Mouse (Mus musculus): ENCODE measurements around the gene Plp1. TPM values are rescaled to one million over a fixed set of nuclear protein-coding genes. Genes with fewer than 3 reads are reported as not detected.

Gene Plp1
- polyA plus RNA-seq (2014; fragmentation: Nextera tagmentation; extraction: Ambion mirVana): 5.5 and 6.5 TPM in 2 replicates

DNA sequence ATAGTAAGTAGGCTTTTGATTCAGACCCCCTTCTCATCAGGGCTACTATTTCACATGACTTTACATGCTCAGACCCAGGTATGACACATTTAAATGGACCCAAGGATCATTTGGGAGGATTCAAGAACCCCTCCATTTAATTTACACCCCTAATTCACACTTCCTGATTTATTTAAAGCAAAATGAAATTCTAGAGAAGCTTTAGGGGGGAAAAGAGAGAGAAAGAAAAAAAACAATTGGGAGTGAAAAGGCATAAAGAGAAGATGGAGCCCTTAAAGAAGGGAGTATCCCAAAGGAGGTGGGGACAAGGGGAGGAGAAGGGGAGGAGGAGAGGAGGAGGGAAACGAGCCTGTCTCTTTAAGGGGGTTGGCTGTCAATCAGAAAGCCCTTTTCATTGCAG is at the start of gene Plp1:
Gene Plp1 (plus strand): TSS at position 301 of the 400 bp plus-strand sequence.
- no peaks in the 10 kb centered on the region for H3K9me3 ChIP-seq (ENCODE audit: control insufficient read depth, low read depth, low read length)
- H3K27me3 ChIP-seq (ENCODE audit: control insufficient read depth, insufficient read depth, low read length): no peaks in the 10 kb centered on the region
- H3K4me3 ChIP-seq (ENCODE audit: low read depth, low read length): no peak within 1 kb of the TSS
- no peak within 1 kb of the TSS for H3K4me2 ChIP-seq (replicated peaks; ENCODE audit: low read depth, low read length)
- no peak within 1 kb of the TSS for H3K9ac ChIP-seq (replicated peaks; ENCODE audit: low read depth, low read length)
- no peaks in the 10 kb centered on the region for H3K4me1 ChIP-seq (ENCODE audit: control insufficient read depth, insufficient read depth, low read length)
- no peaks in the 10 kb centered on the region for H3K36me3 ChIP-seq (ENCODE audit: control insufficient read depth, insufficient read depth, low read length)
- no peak for ATAC-seq (ENCODE audit: insufficient number of reproducible peaks, insufficient read depth, low FRiP score, low read depth)
- WGBS: 50% methylated on average over 1 of the region's 1 CpGs
- H3K27ac ChIP-seq (ENCODE audit: low read length): no peak within 1 kb of the TSS

DNA sequence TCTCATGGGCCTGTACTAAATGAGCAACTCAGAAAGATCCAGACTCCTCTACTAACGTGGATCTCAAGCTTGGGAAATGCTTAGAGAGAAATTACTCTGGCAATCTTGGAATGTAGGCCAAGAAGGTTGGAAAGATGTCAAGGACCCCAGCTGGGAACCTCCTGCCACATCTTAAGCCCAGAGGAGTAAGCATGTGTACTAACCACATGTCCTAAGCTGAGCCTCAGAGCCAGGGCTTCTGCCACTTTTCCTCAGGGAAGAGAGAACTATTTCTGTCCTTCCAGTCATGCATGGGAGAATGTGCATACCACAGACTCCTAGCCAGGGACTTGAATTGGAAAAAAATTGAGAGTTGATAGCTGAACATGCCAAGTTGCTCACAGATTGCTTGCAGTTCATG is 49.4 kb upstream of the Plp1 start:
- no peak overlapping the region for H3K9ac ChIP-seq (replicated peaks; ENCODE audit: low read depth, low read length)
- no peak overlapping the region for H3K27ac ChIP-seq (ENCODE audit: low read length)
- H3K4me3 ChIP-seq (ENCODE audit: low read depth, low read length): no peak overlapping the region
- no peaks in the 10 kb centered on the region for H3K27me3 ChIP-seq (ENCODE audit: control insufficient read depth, insufficient read depth, low read length)
- WGBS: 79% methylated on average over 1 of the region's 1 CpGs
- H3K9me3 ChIP-seq (ENCODE audit: control insufficient read depth, low read depth, low read length): no peaks in the 10 kb centered on the region
- no peaks in the 10 kb centered on the region for H3K36me3 ChIP-seq (ENCODE audit: control insufficient read depth, insufficient read depth, low read length)
- no peaks in the 10 kb centered on the region for H3K4me1 ChIP-seq (ENCODE audit: control insufficient read depth, insufficient read depth, low read length)
- no peak overlapping the region for H3K4me2 ChIP-seq (replicated peaks; ENCODE audit: low read depth, low read length)
- ATAC-seq (ENCODE audit: insufficient number of reproducible peaks, insufficient read depth, low FRiP score, low read depth): no peak

DNA sequence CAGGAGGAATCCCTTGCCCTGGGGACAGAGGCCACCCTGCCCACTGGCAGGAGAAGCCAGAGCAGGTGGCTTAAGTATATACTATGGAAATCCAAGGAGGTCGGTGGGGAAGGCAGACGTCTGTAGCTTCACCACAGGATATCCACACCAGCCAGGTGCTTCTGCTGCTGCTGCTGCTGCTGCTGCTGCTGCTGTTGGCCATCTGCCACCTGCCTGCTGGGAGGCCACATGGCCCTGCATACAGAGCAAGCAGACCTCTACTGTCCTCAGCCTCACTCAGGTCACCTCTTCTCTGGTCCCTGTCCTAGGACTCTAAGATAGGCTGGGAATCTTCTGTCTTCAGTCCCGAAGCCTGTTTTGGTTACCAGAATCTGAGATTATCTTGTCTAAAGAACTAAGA is 44.4 kb upstream of the Plp1 start:
- 64% methylated on average over 3 of the region's 3 CpGs for WGBS
- Histone ChIP-seq H3K9ac (replicated peaks; ENCODE audit: low read depth, low read length) (no peak overlapping the region), H3K4me1 (ENCODE audit: control insufficient read depth, insufficient read depth, low read length) (no peaks in the 10 kb centered on the region), H3K9me3 (ENCODE audit: control insufficient read depth, low read depth, low read length) (no peaks in the 10 kb centered on the region), H3K4me3 (ENCODE audit: low read depth, low read length) (no peak overlapping the region), H3K27me3 (ENCODE audit: control insufficient read depth, insufficient read depth, low read length) (no peaks in the 10 kb centered on the region), H3K27ac (ENCODE audit: low read length) (no peak overlapping the region), H3K4me2 (replicated peaks; ENCODE audit: low read depth, low read length) (no peak overlapping the region), H3K36me3 (ENCODE audit: control insufficient read depth, insufficient read depth, low read length) (no peaks in the 10 kb centered on the region)
- no peak for ATAC-seq (ENCODE audit: insufficient number of reproducible peaks, insufficient read depth, low FRiP score, low read depth)

DNA sequence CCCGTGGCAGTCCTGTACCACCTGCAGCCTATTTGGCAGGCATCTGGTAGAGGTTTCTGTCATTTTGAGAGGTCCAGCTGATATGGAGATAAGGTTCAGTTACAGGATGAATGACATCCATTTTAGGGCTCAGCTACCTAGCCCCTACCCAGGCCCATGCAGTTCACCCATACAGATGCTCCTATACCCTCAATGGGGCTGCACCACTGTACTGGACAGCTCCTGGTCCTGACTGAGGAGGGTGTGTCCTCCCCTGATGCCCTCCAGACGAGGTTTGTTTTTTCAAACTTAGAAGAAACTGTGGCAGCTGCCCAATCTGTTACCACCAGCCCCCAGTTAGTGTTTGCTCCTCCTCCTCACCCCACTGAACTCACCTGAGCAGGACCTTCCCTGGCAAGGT is 43.2 kb upstream of the Plp1 start:
- no peak overlapping the region for H3K4me3 ChIP-seq (ENCODE audit: low read depth, low read length)
- WGBS: 43% methylated on average over 2 of the region's 2 CpGs
- H3K9ac ChIP-seq (replicated peaks; ENCODE audit: low read depth, low read length): no peak overlapping the region
- no peaks in the 10 kb centered on the region for H3K4me1 ChIP-seq (ENCODE audit: control insufficient read depth, insufficient read depth, low read length)
- no peaks in the 10 kb centered on the region for H3K36me3 ChIP-seq (ENCODE audit: control insufficient read depth, insufficient read depth, low read length)
- no peak overlapping the region for H3K27ac ChIP-seq (ENCODE audit: low read length)
- H3K27me3 ChIP-seq (ENCODE audit: control insufficient read depth, insufficient read depth, low read length): no peaks in the 10 kb centered on the region
- no peak overlapping the region for H3K4me2 ChIP-seq (replicated peaks; ENCODE audit: low read depth, low read length)
- no peaks in the 10 kb centered on the region for H3K9me3 ChIP-seq (ENCODE audit: control insufficient read depth, low read depth, low read length)
- ATAC-seq (ENCODE audit: insufficient number of reproducible peaks, insufficient read depth, low FRiP score, low read depth): no peak

DNA sequence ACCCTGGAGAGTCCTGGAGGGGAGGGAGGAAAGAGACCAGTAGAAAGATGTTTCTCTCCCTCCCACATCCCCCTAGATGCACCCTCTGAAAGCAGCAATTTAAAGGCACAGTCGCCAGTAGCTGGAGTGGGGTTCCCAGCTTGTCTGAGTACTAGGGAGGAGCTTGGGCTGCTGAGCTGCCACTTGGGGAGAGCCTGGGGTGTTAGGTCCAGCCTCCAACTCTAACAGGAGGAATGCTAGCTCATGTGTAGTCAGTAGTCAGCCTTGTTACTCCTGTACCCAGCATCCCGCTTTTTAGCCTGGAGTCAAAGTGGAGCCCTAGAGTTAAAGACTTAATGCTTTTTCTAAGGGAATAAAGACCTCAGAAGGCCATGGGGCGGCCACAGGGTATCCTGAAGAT is 42.4 kb upstream of the Plp1 start, which contains the start of gene Glra4:
Gene Glra4 (minus strand): TSS at position 101 of the 400 bp plus-strand sequence.
- Histone ChIP-seq H3K9me3 (ENCODE audit: control insufficient read depth, low read depth, low read length) (no peaks in the 10 kb centered on the region), H3K4me2 (replicated peaks; ENCODE audit: low read depth, low read length) (no peak within 1 kb of the TSS), H3K27ac (ENCODE audit: low read length) (no peak within 1 kb of the TSS), H3K36me3 (ENCODE audit: control insufficient read depth, insufficient read depth, low read length) (no peaks in the 10 kb centered on the region), H3K27me3 (ENCODE audit: control insufficient read depth, insufficient read depth, low read length) (no peaks in the 10 kb centered on the region), H3K4me1 (ENCODE audit: control insufficient read depth, insufficient read depth, low read length) (no peaks in the 10 kb centered on the region), H3K9ac (replicated peaks; ENCODE audit: low read depth, low read length) (no peak within 1 kb of the TSS), H3K4me3 (ENCODE audit: low read depth, low read length) (no peak within 1 kb of the TSS)
- WGBS: 72% methylated on average over 3 of the region's 3 CpGs
- ATAC-seq (ENCODE audit: insufficient number of reproducible peaks, insufficient read depth, low FRiP score, low read depth): no peak

DNA sequence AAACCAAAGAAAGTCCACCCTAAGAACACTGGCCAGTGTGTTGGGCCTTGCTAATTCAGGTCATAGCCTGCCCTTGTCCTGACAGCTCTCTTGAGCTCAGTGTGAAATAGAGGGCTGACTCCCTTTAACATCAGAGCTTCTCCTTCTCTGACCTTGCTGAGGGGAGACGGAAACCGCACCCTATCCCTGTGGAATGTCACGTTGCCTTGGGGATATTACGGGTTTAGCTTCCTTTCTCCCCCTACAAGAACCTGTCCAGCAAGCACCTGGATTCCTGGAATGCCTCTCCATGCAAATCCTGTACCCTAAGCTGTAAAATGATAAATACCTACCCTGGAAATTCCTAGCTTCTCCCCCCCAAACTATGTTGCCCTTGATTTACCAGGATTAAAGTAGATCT is 33.0 kb upstream of the Plp1 start:
- Histone ChIP-seq H3K4me1 (ENCODE audit: control insufficient read depth, insufficient read depth, low read length) (no peaks in the 10 kb centered on the region), H3K4me3 (ENCODE audit: low read depth, low read length) (no peak overlapping the region), H3K27me3 (ENCODE audit: control insufficient read depth, insufficient read depth, low read length) (no peaks in the 10 kb centered on the region), H3K9ac (replicated peaks; ENCODE audit: low read depth, low read length) (no peak overlapping the region), H3K27ac (ENCODE audit: low read length) (no peak overlapping the region), H3K9me3 (ENCODE audit: control insufficient read depth, low read depth, low read length) (no peaks in the 10 kb centered on the region), H3K36me3 (ENCODE audit: control insufficient read depth, insufficient read depth, low read length) (no peaks in the 10 kb centered on the region), H3K4me2 (replicated peaks; ENCODE audit: low read depth, low read length) (no peak overlapping the region)
- no peak for ATAC-seq (ENCODE audit: insufficient number of reproducible peaks, insufficient read depth, low FRiP score, low read depth)
- WGBS: 76% methylated on average over 4 of the region's 4 CpGs

DNA sequence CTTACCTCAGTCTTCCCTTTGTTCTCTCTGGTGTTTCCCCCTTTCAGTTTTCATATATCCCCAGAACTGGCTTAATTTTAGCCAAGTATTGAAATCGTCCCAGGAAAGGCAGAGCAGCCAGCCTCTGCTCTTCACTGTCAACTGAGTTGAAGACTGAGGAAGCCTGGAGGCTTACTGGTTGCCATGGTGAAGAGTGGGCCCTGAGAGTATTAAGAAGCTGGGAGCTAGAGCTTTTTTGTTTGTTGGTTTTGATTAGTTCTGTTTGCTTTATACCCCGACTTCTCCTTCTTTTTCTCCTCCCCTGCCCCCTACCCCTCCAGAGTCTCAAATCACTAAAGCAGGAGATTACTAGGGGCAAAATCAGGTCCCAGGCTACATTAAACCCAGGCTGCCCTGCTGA is 25.2 kb upstream of the Plp1 start:
- Histone ChIP-seq H3K27ac (ENCODE audit: low read length) (no peak overlapping the region), H3K4me3 (ENCODE audit: low read depth, low read length) (no peak overlapping the region), H3K27me3 (ENCODE audit: control insufficient read depth, insufficient read depth, low read length) (no peaks in the 10 kb centered on the region), H3K36me3 (ENCODE audit: control insufficient read depth, insufficient read depth, low read length) (no peaks in the 10 kb centered on the region), H3K9ac (replicated peaks; ENCODE audit: low read depth, low read length) (no peak overlapping the region), H3K4me1 (ENCODE audit: control insufficient read depth, insufficient read depth, low read length) (no peaks in the 10 kb centered on the region), H3K9me3 (ENCODE audit: control insufficient read depth, low read depth, low read length) (no peaks in the 10 kb centered on the region), H3K4me2 (replicated peaks; ENCODE audit: low read depth, low read length) (no peak overlapping the region)
- 40% methylated on average over 2 of the region's 2 CpGs for WGBS
- no peak for ATAC-seq (ENCODE audit: insufficient number of reproducible peaks, insufficient read depth, low FRiP score, low read depth)

DNA sequence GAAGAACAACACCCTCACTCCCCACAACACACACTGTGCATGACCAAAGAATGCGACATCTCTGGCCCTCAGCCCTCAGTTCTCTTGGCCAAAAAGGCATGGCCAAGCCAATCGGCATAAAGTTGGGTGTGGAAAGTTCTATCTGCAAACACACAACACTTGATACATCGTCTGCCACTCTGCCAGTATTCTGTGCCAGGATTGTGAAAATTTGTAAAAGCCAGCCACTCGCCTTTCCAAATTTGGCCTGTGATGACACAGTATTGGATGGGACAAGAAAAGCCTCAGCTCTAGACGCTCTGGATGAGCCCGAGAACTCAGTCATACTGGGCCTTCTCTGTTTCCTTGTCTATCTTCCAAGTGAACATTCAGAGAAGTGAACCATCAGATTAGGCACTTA is 2.7 kb upstream of the Plp1 start:
- no peaks in the 10 kb centered on the region for H3K4me1 ChIP-seq (ENCODE audit: control insufficient read depth, insufficient read depth, low read length)
- no peaks in the 10 kb centered on the region for H3K27me3 ChIP-seq (ENCODE audit: control insufficient read depth, insufficient read depth, low read length)
- no peak overlapping the region for H3K4me3 ChIP-seq (ENCODE audit: low read depth, low read length)
- ATAC-seq (ENCODE audit: insufficient number of reproducible peaks, insufficient read depth, low FRiP score, low read depth): no peak
- H3K9me3 ChIP-seq (ENCODE audit: control insufficient read depth, low read depth, low read length): no peaks in the 10 kb centered on the region
- H3K36me3 ChIP-seq (ENCODE audit: control insufficient read depth, insufficient read depth, low read length): no peaks in the 10 kb centered on the region
- no peak overlapping the region for H3K27ac ChIP-seq (ENCODE audit: low read length)
- no peak overlapping the region for H3K9ac ChIP-seq (replicated peaks; ENCODE audit: low read depth, low read length)
- WGBS: 83% methylated on average over 6 of the region's 6 CpGs
- no peak overlapping the region for H3K4me2 ChIP-seq (replicated peaks; ENCODE audit: low read depth, low read length)

DNA sequence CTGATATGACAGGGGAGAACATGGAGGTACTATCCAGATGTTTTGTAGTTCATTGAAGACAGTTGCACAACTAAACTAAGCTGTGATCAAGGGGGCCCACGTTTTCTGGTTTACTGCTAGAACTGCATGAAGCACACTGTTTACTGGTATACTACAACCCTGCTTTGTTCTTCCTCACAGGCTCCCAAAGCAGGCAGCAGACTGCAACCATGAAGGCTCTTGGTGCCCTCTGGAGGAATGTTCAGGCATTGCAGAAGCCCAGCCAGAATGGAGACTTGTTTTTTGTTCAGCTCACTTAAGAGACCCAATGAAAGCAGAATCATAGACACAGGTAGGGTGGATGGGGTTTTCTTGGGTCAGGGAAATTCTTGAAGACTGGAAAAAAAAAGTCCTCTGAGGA is 2.2 kb upstream of the Plp1 start:
- Histone ChIP-seq H3K27ac (ENCODE audit: low read length) (no peak overlapping the region), H3K36me3 (ENCODE audit: control insufficient read depth, insufficient read depth, low read length) (no peaks in the 10 kb centered on the region), H3K4me1 (ENCODE audit: control insufficient read depth, insufficient read depth, low read length) (no peaks in the 10 kb centered on the region), H3K9me3 (ENCODE audit: control insufficient read depth, low read depth, low read length) (no peaks in the 10 kb centered on the region), H3K27me3 (ENCODE audit: control insufficient read depth, insufficient read depth, low read length) (no peaks in the 10 kb centered on the region), H3K4me3 (ENCODE audit: low read depth, low read length) (no peak overlapping the region), H3K4me2 (replicated peaks; ENCODE audit: low read depth, low read length) (no peak overlapping the region), H3K9ac (replicated peaks; ENCODE audit: low read depth, low read length) (no peak overlapping the region)
- 14% methylated on average over 1 of the region's 1 CpGs for WGBS
- ATAC-seq (ENCODE audit: insufficient number of reproducible peaks, insufficient read depth, low FRiP score, low read depth): no peak

All from stomach, embryonic 14.5 days (tissue).